Mouse (Mus musculus) testis, adult 2 months (tissue): ENCODE measurements around the gene Sptbn1. TPM values are rescaled to one million over a fixed set of nuclear protein-coding genes. Genes with fewer than 3 reads are reported as not detected.

Experiments used
- H3K27ac ChIP-seq: fragments of 200-500 bp; 2 replicates; pipeline ENCODE4 v1.5.1; 2012; ENCODE audit warnings: low read depth, low read length; ENCODE audit not compliant: control insufficient read depth, insufficient read depth
- H3K27me3 ChIP-seq: fragments of 200-500 bp; 2 replicates; pipeline ENCODE4 v1.6.1; 2012; ENCODE audit warnings: mild to moderate bottlenecking, low read length, moderate library complexity; ENCODE audit not compliant: control insufficient read depth, insufficient read depth
- H3K36me3 ChIP-seq: fragments of 200-500 bp; 2 replicates; pipeline ENCODE4 v1.6.1; 2012; ENCODE audit warnings: mild to moderate bottlenecking, low read length; ENCODE audit not compliant: control insufficient read depth, insufficient read depth
- H3K4me1 ChIP-seq: fragments of 200-500 bp; 2 replicates; pipeline ENCODE4 v1.6.1; 2012; ENCODE audit warnings: low read length; ENCODE audit not compliant: control insufficient read depth, insufficient read depth
- H3K4me3 ChIP-seq: fragments of 200-500 bp; 2 replicates; pipeline ENCODE4 v1.5.1; 2012; ENCODE audit warnings: low read depth, mild to moderate bottlenecking, low read length, moderate library complexity, mixed read lengths; ENCODE audit not compliant: control insufficient read depth
- CTCF ChIP-seq: fragments of 200-500 bp; IDR thresholded peaks from 2 replicates; pipeline ENCODE4 v1.5.1; 2012; ENCODE audit warnings: low read depth, mild to moderate bottlenecking, inconsistent platforms, low read length, moderate library complexity; ENCODE audit not compliant: control insufficient read depth, insufficient read depth, insufficient replicate concordance
- POLR2A ChIP-seq: fragments of 200-500 bp; IDR thresholded peaks from 2 replicates; pipeline ENCODE4 v1.6.1; 2012; ENCODE audit warnings: low read depth, mild to moderate bottlenecking, inconsistent platforms, low read length, moderate library complexity; ENCODE audit not compliant: control insufficient read depth
- polyA plus RNA-seq: library from polyadenylated mRNA; depleted of rRNA; stranded (reverse); fragments of >200 nt; gene quantifications from 2 replicates; pipeline ENCODE4 v1.2.3, GENCODE M21; 2012

Gene Sptbn1
- polyA plus RNA-seq, 1 experiment = 21.8 TPM

GRCm38 (mm10) chr11:30226756-30227155 is 41.2 kb downstream of the Sptbn1 start:
- Histone ChIP-seq H3K36me3 (no peaks in the 10 kb centered on the region), H3K4me3 (no peak overlapping the region), H3K4me1 (no peaks in the 10 kb centered on the region), H3K27me3 (no peaks in the 10 kb centered on the region), H3K27ac (no peak overlapping the region)
- TF ChIP-seq POLR2A = no peak
- no peak for TF ChIP-seq CTCF

DNA sequence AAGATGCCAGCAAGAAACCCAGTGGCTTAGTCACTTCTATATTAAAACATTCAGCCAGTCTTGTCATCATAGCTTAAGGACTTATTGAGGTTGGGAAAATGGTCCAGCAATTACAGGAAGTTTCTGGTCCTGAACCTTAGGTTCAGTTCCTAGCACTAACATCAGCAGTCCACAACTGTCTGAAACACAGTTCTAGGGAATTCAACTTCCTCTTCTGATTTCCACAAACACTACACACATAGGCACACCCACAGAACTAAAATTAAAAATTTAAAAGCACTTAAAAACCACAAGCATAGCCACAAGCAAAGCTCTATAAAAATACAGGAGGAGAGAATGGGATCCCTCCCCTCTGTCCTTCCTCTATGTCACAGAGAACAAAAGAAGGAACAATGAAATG is 43.4 kb downstream of the Sptbn1 start:
- H3K27me3 ChIP-seq = no peaks in the 10 kb centered on the region
- H3K4me1 ChIP-seq = no peaks in the 10 kb centered on the region
- no peak overlapping the region for H3K27ac ChIP-seq
- TF ChIP-seq CTCF (no peak), POLR2A (no peak)
- no peak overlapping the region for H3K4me3 ChIP-seq
- H3K36me3 ChIP-seq = no peaks in the 10 kb centered on the region

DNA sequence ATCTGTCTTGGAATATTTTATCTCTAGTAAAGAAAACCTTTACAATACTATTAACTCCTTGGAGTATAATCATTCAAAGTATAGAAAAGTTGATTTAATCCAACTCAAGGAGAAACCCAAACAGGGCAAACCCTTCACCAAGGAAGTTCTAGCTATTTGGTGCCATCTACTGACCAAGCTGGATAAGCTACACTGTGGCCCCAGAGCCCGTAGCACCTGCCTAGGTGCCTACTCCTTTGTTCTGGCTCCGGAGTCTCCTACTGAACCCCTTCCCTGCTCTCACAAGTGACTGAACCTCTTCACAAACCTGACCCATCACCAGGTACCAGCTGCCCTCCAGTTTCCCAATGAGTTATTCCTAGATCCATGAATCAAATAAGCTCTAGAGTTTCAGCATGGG is 45.3 kb downstream of the Sptbn1 start:
- H3K4me3 ChIP-seq = no peak overlapping the region
- H3K4me1 ChIP-seq = no peaks in the 10 kb centered on the region
- no peaks in the 10 kb centered on the region for H3K36me3 ChIP-seq
- no peak overlapping the region for H3K27ac ChIP-seq
- TF ChIP-seq CTCF (peak; percentile 12; the same call in 1 of the 2 replicates), POLR2A (no peak)
- no peaks in the 10 kb centered on the region for H3K27me3 ChIP-seq

DNA sequence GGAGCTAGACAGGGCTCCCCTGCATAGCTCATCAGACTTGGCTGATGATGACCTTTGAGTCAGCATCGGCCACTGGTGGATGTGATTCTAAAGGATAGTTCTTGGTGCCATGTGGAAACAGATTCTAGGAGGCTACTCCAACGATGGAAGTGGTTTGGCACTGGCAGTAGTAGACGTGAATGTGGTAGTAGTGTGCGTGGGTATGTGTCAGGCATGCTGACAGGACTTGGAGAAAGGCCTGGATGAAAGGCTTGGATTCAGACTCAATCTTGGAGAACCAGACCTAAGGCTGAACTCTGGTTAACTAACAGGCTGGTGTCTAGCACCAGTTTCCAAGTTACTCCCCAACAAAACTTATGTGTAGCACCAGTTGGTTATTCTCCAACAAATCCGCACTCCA is 46.9 kb downstream of the Sptbn1 start:
- Histone ChIP-seq H3K27ac (no peak overlapping the region), H3K27me3 (no peaks in the 10 kb centered on the region), H3K36me3 (no peaks in the 10 kb centered on the region), H3K4me3 (no peak overlapping the region), H3K4me1 (no peaks in the 10 kb centered on the region)
- TF ChIP-seq POLR2A = no peak
- no peak for TF ChIP-seq CTCF

DNA sequence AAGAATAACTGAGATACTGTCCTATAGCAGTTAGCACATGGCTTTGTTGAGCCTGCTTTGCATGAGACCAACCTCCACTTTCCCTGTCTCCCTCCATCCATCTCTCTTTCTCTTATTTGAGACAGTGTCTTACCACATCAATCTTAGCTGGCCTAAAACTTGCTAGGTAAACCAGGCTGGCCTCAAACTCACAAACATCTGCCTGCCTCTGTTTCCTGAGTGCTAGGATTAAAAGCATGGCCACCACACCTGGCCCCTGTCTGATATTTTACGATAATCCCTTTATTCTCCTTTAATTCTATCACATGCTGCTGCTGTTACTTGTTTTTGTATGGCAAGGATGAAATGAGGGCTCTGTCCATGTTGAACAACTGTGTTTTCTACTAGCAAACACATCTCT is 49.6 kb downstream of the Sptbn1 start:
- H3K27ac ChIP-seq = no peak overlapping the region
- no peaks in the 10 kb centered on the region for H3K4me1 ChIP-seq
- no peaks in the 10 kb centered on the region for H3K27me3 ChIP-seq
- H3K36me3 ChIP-seq = no peaks in the 10 kb centered on the region
- TF ChIP-seq CTCF (no peak), POLR2A (no peak)
- H3K4me3 ChIP-seq = no peak overlapping the region

GRCm38 (mm10) chr11:30217496-30217895 is 50.5 kb downstream of the Sptbn1 start:
- no peak for TF ChIP-seq POLR2A
- TF ChIP-seq CTCF = no peak
- H3K27ac ChIP-seq = no peak overlapping the region
- H3K36me3 ChIP-seq = no peaks in the 10 kb centered on the region
- no peak overlapping the region for H3K4me3 ChIP-seq
- no peaks in the 10 kb centered on the region for H3K27me3 ChIP-seq
- H3K4me1 ChIP-seq = no peaks in the 10 kb centered on the region

DNA sequence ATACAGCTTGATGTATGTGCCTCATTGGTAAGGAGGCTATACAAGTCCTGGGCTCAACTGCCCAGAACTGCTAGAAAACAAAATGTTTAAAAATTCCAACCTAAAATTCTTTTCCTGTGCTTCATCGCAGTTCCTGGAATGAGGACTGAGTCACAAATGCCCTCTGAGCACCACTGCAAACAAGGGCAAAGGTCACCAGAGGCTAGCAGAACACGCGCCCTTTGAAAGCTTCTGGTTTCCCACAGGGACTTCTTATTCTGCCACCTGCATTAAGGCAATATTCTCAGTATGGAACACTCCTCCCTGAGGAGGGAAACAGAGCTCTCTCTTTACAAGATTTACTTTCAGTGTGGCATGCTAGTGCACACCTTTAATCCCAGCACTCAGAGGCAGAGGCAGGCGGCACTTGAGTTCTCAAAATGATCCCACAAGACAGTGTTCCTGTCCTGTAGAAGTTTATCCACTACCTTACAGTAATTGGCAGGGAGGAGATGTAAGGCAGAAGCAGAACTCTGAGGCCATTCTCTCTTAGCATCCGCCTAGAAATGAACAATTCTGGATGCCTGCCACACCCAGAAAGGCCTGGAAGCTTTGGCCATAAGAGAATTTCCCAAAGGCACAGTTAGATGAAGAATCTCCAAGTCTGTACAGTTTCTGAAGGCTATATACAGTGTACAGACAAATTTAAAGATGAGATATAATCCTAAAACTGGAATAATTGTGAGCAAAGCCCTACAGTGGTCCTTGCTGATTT is 56.1 kb downstream of the Sptbn1 start:
- TF ChIP-seq POLR2A (no peak), CTCF (no peak)
- no peak overlapping the region for H3K27ac ChIP-seq
- no peaks in the 10 kb centered on the region for H3K4me1 ChIP-seq
- H3K36me3 ChIP-seq = no peaks in the 10 kb centered on the region
- no peak overlapping the region for H3K4me3 ChIP-seq
- H3K27me3 ChIP-seq = no peaks in the 10 kb centered on the region
